Mouse (Mus musculus): ENCODE measurements at regions not wholly inside any gene's neighbourhood (a gene's known extent, or its start where the extent isn't known, plus 50 kb on each side); places are given as distances from the start of the nearest gene placed in this dataset.

DNA sequence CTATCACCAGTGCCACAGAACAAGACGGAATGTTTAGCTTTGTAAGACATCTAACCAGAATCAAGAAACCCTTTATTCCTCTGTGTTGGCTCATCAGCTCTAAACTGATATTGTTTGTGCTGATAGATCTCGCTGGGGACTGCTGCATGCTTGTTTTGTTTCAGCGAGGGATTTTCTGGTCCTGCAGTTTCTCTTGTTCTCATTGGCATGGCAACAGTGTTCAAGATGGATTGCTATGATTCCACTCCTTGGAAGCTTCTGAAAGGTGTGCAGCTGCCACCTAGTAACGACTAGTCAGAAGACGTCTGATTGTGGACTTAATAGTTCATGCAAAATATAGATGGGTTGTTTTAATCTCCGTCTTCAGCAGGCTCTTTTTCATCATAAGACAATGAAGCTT, 591.2 kb downstream of the Sorcs1 start:
- ATAC-seq (replicated peaks; ENCODE audit: insufficient number of reproducible peaks, low FRiP score, low TSS enrichment) = no peak
- H3K4me1 ChIP-seq (ENCODE audit: control insufficient read depth, insufficient read depth, low read length) = no peaks in the 10 kb centered on the region
- H3K9ac ChIP-seq (ENCODE audit: low read depth, low read length) = no peak overlapping the region
- H3K4me3 ChIP-seq (ENCODE audit: low read depth, low read length) = no peak overlapping the region
- H3K4me2 ChIP-seq = no peak overlapping the region
- no peak overlapping the region for H3K27ac ChIP-seq (ENCODE audit: low read depth, low read length)
- WGBS (ENCODE audit: insufficient replicate concordance) = 63% methylated on average over 6 of the region's 6 CpGs
- H3K9me3 ChIP-seq (replicated peaks; ENCODE audit: control insufficient read depth, low read length) = no peaks in the 10 kb centered on the region
- no peaks in the 10 kb centered on the region for H3K27me3 ChIP-seq (ENCODE audit: control insufficient read depth, insufficient read depth, low read length)
- no peaks in the 10 kb centered on the region for H3K36me3 ChIP-seq (ENCODE audit: control insufficient read depth, insufficient read depth, low read length)

DNA sequence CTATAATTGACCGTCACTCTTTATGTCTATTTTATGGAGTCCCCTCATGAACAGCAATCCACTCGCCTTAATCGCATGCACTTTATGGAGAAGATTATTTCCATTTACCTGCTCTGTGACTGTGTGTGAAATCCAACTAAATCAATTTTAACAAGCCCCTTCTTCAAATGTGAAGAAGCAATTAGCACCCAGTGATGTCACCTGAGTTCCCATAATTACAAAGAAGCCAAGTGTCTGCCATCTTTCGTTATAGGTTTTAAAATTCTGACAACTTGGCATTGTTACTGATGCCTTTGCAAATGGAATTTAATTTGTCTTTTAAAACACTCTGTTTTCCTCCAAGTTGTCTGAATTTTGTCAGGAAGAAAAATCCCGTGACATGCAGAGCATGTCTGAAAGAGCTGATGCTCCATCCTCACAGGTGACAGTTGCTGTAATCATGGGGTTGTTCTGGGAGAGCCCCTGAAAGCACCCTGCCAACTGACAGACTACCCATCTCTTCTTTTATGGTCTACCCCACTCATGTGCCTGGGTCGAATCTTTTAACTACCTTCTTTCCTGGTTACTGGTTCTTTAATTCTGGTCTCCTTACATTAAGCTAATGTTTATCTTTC, 600.9 kb downstream of the Sorcs1 start:
- WGBS (ENCODE audit: insufficient replicate concordance) = 80% methylated on average over 6 of the region's 6 CpGs
- H3K4me1 ChIP-seq (ENCODE audit: control insufficient read depth, insufficient read depth, low read length) = no peaks in the 10 kb centered on the region
- no peak overlapping the region for H3K4me3 ChIP-seq (ENCODE audit: low read depth, low read length)
- H3K9ac ChIP-seq (ENCODE audit: low read depth, low read length) = no peak overlapping the region
- no peak overlapping the region for H3K27ac ChIP-seq (ENCODE audit: low read depth, low read length)
- no peak for ATAC-seq (replicated peaks; ENCODE audit: insufficient number of reproducible peaks, low FRiP score, low TSS enrichment)
- H3K9me3 ChIP-seq (replicated peaks; ENCODE audit: control insufficient read depth, low read length) = no peaks in the 10 kb centered on the region
- no peak overlapping the region for H3K4me2 ChIP-seq
- no peaks in the 10 kb centered on the region for H3K27me3 ChIP-seq (ENCODE audit: control insufficient read depth, insufficient read depth, low read length)
- H3K36me3 ChIP-seq (ENCODE audit: control insufficient read depth, insufficient read depth, low read length) = no peaks in the 10 kb centered on the region

DNA sequence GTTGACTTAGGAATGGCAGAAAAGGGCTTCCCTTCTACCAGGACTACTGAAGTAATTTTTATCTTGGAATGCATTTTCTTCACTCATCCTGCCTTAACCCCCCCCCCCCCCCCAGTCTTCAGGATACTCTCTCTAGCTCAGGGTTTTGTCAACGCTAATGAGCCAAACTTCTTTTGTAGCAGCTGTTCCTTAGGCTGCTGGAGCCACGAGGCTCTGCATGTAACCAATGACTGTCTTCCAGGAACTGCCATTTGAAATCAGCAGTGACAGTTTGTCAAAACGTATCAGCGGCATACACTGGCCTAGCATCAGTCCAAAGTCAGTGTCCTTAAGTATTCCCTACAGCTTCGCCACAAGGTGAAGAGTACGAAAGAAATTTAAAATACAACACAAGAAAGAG, 618.0 kb downstream of the Sorcs1 start:
- Histone ChIP-seq H3K4me1 (ENCODE audit: control insufficient read depth, insufficient read depth, low read length) (no peaks in the 10 kb centered on the region), H3K27ac (ENCODE audit: low read depth, low read length) (no peak overlapping the region), H3K9ac (ENCODE audit: low read depth, low read length) (no peak overlapping the region), H3K36me3 (ENCODE audit: control insufficient read depth, insufficient read depth, low read length) (no peaks in the 10 kb centered on the region), H3K4me3 (ENCODE audit: low read depth, low read length) (no peak overlapping the region), H3K27me3 (ENCODE audit: control insufficient read depth, insufficient read depth, low read length) (no peaks in the 10 kb centered on the region), H3K4me2 (no peak overlapping the region), H3K9me3 (replicated peaks; ENCODE audit: control insufficient read depth, low read length) (no peaks in the 10 kb centered on the region)
- no peak for ATAC-seq (replicated peaks; ENCODE audit: insufficient number of reproducible peaks, low FRiP score, low TSS enrichment)
- WGBS (ENCODE audit: insufficient replicate concordance) = 62% methylated on average over 6 of the region's 6 CpGs

DNA sequence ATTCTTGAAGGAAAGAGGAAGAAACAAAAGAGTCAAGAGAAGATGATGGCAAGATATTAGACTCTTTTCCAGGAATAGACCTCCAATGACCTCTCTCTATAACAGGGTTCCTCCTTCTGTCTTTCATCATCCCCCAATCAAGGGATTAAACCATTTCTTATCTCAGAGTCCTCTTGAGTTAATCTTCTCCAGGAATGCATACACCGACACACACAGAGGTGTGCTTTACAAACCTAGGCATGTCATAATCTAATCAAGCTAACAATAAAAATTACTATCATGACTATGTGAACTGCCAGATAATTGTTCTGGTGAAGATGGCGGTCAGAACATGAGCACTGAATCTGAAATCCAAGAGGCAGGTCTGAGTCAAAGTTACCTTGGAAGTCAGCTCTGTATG, 625.5 kb downstream of the Sorcs1 start:
- Histone ChIP-seq H3K36me3 (ENCODE audit: control insufficient read depth, insufficient read depth, low read length) (no peaks in the 10 kb centered on the region), H3K4me3 (ENCODE audit: low read depth, low read length) (no peak overlapping the region), H3K27me3 (ENCODE audit: control insufficient read depth, insufficient read depth, low read length) (no peaks in the 10 kb centered on the region), H3K9ac (ENCODE audit: low read depth, low read length) (no peak overlapping the region), H3K4me2 (no peak overlapping the region), H3K9me3 (replicated peaks; ENCODE audit: control insufficient read depth, low read length) (no peaks in the 10 kb centered on the region), H3K4me1 (ENCODE audit: control insufficient read depth, insufficient read depth, low read length) (no peaks in the 10 kb centered on the region; the same call in 1 of the 2 replicates), H3K27ac (ENCODE audit: low read depth, low read length) (no peak overlapping the region)
- no peak for ATAC-seq (replicated peaks; ENCODE audit: insufficient number of reproducible peaks, low FRiP score, low TSS enrichment)
- 55% methylated on average over 2 of the region's 2 CpGs for WGBS (ENCODE audit: insufficient replicate concordance)

DNA sequence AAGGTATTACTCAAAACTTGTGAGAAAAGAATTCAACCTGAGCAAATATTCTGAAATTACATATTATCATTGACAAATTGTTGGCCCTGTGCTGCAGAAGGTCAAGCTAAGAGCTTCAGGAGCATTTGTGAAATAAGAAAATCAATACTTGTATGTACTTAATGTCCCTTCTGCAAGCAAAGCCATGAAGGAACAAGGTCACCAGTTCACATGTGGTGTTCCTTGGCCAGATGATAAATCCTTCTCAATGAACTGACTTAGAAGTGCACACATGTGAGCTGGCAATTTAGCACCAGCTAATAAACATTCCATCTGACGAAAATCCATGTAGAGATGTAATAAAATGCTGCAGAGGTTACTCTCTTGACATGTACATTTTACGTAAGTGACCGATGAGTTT, 632.7 kb downstream of the Sorcs1 start:
- no peak overlapping the region for H3K27ac ChIP-seq (ENCODE audit: low read depth, low read length)
- H3K9me3 ChIP-seq (replicated peaks; ENCODE audit: control insufficient read depth, low read length) = no peaks in the 10 kb centered on the region
- 87% methylated on average over 3 of the region's 3 CpGs for WGBS (ENCODE audit: insufficient replicate concordance)
- H3K36me3 ChIP-seq (ENCODE audit: control insufficient read depth, insufficient read depth, low read length) = no peaks in the 10 kb centered on the region
- no peaks in the 10 kb centered on the region for H3K4me1 ChIP-seq (ENCODE audit: control insufficient read depth, insufficient read depth, low read length)
- no peaks in the 10 kb centered on the region for H3K27me3 ChIP-seq (ENCODE audit: control insufficient read depth, insufficient read depth, low read length)
- H3K4me2 ChIP-seq = no peak overlapping the region
- no peak for ATAC-seq (replicated peaks; ENCODE audit: insufficient number of reproducible peaks, low FRiP score, low TSS enrichment)
- no peak overlapping the region for H3K4me3 ChIP-seq (ENCODE audit: low read depth, low read length)
- H3K9ac ChIP-seq (ENCODE audit: low read depth, low read length) = no peak overlapping the region

DNA sequence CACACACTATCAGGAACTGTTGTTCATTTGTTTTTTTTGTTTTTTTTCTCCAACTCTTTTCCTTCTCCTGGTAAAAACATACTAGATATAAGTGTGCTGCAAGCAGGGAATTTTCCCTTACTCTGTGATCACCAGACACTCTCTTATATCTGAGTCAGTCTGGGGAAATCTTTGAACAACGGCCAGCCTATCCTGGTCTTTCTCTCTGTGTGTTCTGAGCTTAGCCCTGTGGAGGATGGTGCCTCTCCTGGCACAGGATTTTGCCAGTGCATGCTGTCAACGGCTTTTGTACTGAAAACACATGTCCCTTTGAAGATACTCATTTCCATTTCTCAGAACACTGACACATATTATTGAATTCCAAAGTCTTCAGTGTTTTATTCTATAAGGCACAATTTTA, 664.8 kb downstream of the Sorcs1 start:
- Histone ChIP-seq H3K9ac (ENCODE audit: low read depth, low read length) (no peak overlapping the region), H3K4me3 (ENCODE audit: low read depth, low read length) (no peak overlapping the region), H3K27ac (ENCODE audit: low read depth, low read length) (no peak overlapping the region), H3K4me1 (ENCODE audit: control insufficient read depth, insufficient read depth, low read length) (no peaks in the 10 kb centered on the region), H3K4me2 (no peak overlapping the region), H3K27me3 (ENCODE audit: control insufficient read depth, insufficient read depth, low read length) (no peaks in the 10 kb centered on the region), H3K36me3 (ENCODE audit: control insufficient read depth, insufficient read depth, low read length) (no peaks in the 10 kb centered on the region), H3K9me3 (replicated peaks; ENCODE audit: control insufficient read depth, low read length) (no peaks in the 10 kb centered on the region)
- no peak for ATAC-seq (replicated peaks; ENCODE audit: insufficient number of reproducible peaks, low FRiP score, low TSS enrichment)
- 31% methylated on average over 2 of the region's 2 CpGs for WGBS (ENCODE audit: insufficient replicate concordance)

DNA sequence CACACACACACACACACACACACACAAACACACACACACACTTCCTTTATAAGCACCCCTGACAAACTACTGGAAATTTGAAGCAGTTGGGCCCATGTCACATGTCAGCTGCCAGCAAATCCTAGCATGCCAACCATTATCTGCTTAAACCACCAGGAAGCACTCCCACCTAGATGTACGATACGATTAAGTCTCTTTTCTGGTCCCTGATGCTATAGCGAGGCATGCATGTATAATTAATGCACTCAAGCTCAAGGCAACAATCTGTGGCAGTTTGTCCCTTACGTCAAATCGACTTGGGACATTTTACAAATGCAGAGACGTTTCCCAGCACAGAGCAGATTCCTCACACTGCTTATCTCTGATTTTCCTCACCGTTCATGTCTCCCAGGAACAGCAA, 673.2 kb downstream of the Sorcs1 start:
- WGBS (ENCODE audit: insufficient replicate concordance) = 36% methylated on average over 7 of the region's 7 CpGs
- H3K36me3 ChIP-seq (ENCODE audit: control insufficient read depth, insufficient read depth, low read length) = no peaks in the 10 kb centered on the region
- peaks cover 3% of the 10 kb centered on the region; the same call in 1 of the 2 replicates for H3K4me1 ChIP-seq (ENCODE audit: control insufficient read depth, insufficient read depth, low read length)
- no peaks in the 10 kb centered on the region for H3K27me3 ChIP-seq (ENCODE audit: control insufficient read depth, insufficient read depth, low read length)
- ATAC-seq (replicated peaks; ENCODE audit: insufficient number of reproducible peaks, low FRiP score, low TSS enrichment) = no peak
- H3K27ac ChIP-seq (ENCODE audit: low read depth, low read length) = no peak overlapping the region
- H3K4me3 ChIP-seq (ENCODE audit: low read depth, low read length) = no peak overlapping the region
- no peak overlapping the region for H3K9ac ChIP-seq (ENCODE audit: low read depth, low read length)
- peak overlapping the region; percentile 11; the same call in 1 of the 2 replicates for H3K4me2 ChIP-seq
- H3K9me3 ChIP-seq (replicated peaks; ENCODE audit: control insufficient read depth, low read length) = no peaks in the 10 kb centered on the region

DNA sequence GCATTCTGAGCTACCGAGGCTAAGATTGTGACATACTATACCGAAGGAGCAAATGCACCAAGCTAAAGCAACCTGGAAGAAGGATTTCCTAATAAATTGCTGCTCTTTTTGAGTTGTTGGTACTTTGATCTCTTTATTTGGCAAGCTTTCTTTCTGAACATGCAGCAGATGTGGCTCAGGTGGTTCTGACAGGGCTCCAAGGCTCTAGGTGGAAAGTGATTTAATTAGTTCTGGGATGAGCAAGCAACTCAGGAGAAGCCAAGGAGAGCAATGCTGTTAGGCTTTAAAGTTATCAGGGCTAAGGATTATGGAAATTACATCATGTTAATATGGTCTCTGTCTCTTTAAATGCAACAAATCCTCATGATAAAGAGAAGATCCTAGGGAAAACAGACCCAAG, 692.6 kb downstream of the Sorcs1 start:
- Histone ChIP-seq H3K27ac (ENCODE audit: low read depth, low read length) (no peak overlapping the region), H3K4me2 (no peak overlapping the region), H3K27me3 (ENCODE audit: control insufficient read depth, insufficient read depth, low read length) (no peaks in the 10 kb centered on the region), H3K9ac (ENCODE audit: low read depth, low read length) (no peak overlapping the region), H3K9me3 (replicated peaks; ENCODE audit: control insufficient read depth, low read length) (no peaks in the 10 kb centered on the region), H3K36me3 (ENCODE audit: control insufficient read depth, insufficient read depth, low read length) (no peaks in the 10 kb centered on the region), H3K4me1 (ENCODE audit: control insufficient read depth, insufficient read depth, low read length) (no peaks in the 10 kb centered on the region), H3K4me3 (ENCODE audit: low read depth, low read length) (no peak overlapping the region)
- 73% methylated on average over 2 of the region's 2 CpGs for WGBS (ENCODE audit: insufficient replicate concordance)
- no peak for ATAC-seq (replicated peaks; ENCODE audit: insufficient number of reproducible peaks, low FRiP score, low TSS enrichment)

DNA sequence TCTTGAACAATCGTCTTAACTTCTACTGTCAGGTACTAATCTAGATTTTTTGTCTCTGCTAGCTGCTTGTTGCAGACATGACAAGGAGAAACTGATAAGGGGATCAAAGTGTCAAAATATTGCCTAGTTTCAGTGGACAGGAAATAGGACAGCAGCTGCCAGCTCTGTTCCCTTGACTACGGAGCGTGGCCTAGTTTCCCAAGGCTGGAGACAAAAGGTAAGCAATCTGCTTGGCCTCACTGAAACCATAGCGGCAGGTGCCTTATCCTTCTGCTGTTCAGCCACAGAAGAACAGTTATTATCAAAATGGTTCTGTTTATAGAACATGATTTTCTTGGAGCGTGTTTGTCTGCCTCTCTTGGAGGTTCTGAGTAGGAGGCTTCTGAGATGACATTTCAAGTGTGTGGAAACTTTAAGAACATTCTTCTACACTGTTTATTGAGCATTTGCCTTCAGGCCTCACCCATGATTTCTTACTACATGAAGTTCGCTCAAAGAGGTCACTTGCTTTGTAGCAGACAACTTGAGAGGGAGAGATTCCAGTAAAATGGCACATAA, 712.1 kb downstream of the Sorcs1 start:
- no peak overlapping the region for H3K4me2 ChIP-seq
- no peaks in the 10 kb centered on the region for H3K36me3 ChIP-seq (ENCODE audit: control insufficient read depth, insufficient read depth, low read length)
- no peak overlapping the region for H3K27ac ChIP-seq (ENCODE audit: low read depth, low read length)
- no peak overlapping the region for H3K4me3 ChIP-seq (ENCODE audit: low read depth, low read length)
- no peaks in the 10 kb centered on the region for H3K4me1 ChIP-seq (ENCODE audit: control insufficient read depth, insufficient read depth, low read length)
- 69% methylated on average over 6 of the region's 6 CpGs for WGBS (ENCODE audit: insufficient replicate concordance)
- H3K9me3 ChIP-seq (replicated peaks; ENCODE audit: control insufficient read depth, low read length) = no peaks in the 10 kb centered on the region
- no peak overlapping the region for H3K9ac ChIP-seq (ENCODE audit: low read depth, low read length)
- no peak for ATAC-seq (replicated peaks; ENCODE audit: insufficient number of reproducible peaks, low FRiP score, low TSS enrichment)
- H3K27me3 ChIP-seq (ENCODE audit: control insufficient read depth, insufficient read depth, low read length) = no peaks in the 10 kb centered on the region

Data from heart, embryonic 11.5 days (tissue).